Mouse (Mus musculus) embryonic fibroblast, embryonic 13.5 days (primary cell): Measurements from ENCODE around the gene Znrd1as.

Experiments used
- CTCF ChIP-seq: IDR thresholded peaks from 2 replicates; pipeline ENCODE4 v1.5.1; 2011; ENCODE audit warnings: mild to moderate bottlenecking, control low read depth, low read length, moderate library complexity, borderline replicate concordance; ENCODE audit not compliant: insufficient read depth
- POLR2A ChIP-seq: IDR thresholded peaks from 2 replicates; pipeline ENCODE4 v1.6.1; 2011; ENCODE audit warnings: low read depth, mild to moderate bottlenecking, control low read depth, low read length, moderate library complexity

GRCm38 (mm10) chr17:37012141-37012540 is 53.7 kb downstream of the Znrd1as start:
- TF ChIP-seq CTCF = no peak
- no peak for TF ChIP-seq POLR2A
